Mouse (Mus musculus): Measurements from ENCODE around the gene Cenpv.

GRCm38 (mm10) chr11:62568300-62568699 lies 29.2 kb upstream of the Cenpv start:
- TF ChIP-seq CTCF (conservative IDR thresholded peaks at IDR 0.05; ENCODE audit: low read length) (no peak), NANOG (IDR thresholded peaks at IDR 0.05; ENCODE audit: borderline replicate concordance, low read length) (no peak), POU5F1 (IDR thresholded peaks at IDR 0.05; ENCODE audit: borderline replicate concordance, low read length) (no peak)
